Mouse (Mus musculus): ENCODE results near the gene Ikzf3. TPM values are rescaled to one million over a fixed set of nuclear protein-coding genes. Genes with fewer than 3 reads are reported as not detected.

Ikzf3 gene
- polyA plus RNA-seq, 1 experiment: not detected

DNA sequence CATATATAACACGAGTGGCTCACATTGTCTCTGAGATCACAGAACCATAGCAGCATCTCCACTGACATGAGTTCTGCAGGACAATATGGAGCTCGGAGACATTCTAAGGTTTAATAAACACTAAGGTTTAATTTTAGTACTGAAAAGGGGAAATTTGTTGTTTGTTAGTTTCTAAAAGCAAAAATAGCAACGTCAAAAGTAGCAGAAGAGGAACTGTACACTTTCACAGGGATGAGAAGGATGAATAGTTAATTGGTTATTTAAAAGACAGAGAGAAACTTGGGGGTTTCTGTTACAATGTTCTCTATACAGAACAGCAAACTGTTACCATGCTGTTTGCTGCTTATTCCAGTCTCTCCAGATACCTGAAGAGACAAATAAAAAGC, 1.5 kb upstream of the Ikzf3 start:
- peaks cover 35% of the 10 kb centered on the region for H3K27me3 ChIP-seq (ENCODE audit: control insufficient read depth, insufficient read depth, insufficient read length)
- TF ChIP-seq SRF (IDR thresholded peaks at IDR 0.05; ENCODE audit: control insufficient read depth, insufficient read length, low read depth) (no peak), REST (IDR thresholded peaks at IDR 0.05; ENCODE audit: insufficient read depth, insufficient read length) (no peak), CEBPB (IDR thresholded peaks at IDR 0.05; ENCODE audit: insufficient read depth, poor library complexity, severe bottlenecking) (no peak), E2F4 (IDR thresholded peaks at IDR 0.05; ENCODE audit: insufficient read depth) (no peak), MYOD1 (IDR thresholded peaks at IDR 0.05; ENCODE audit: control insufficient read depth in 1 of 3, insufficient read length in 2 of 3, low read depth in 2 of 3) (no peak), MYOG (IDR thresholded peaks at IDR 0.05; ENCODE audit: control insufficient read depth in 1 of 3, insufficient read depth in 1 of 3, insufficient read length in 2 of 3, low read depth in 2 of 3) (no peak), MAX (IDR thresholded peaks at IDR 0.05; ENCODE audit: low read depth) (no peak), POLR2A (IDR thresholded peaks at IDR 0.05; ENCODE audit: insufficient read length, low read depth) (no peak), USF1 (IDR thresholded peaks at IDR 0.05; ENCODE audit: low read depth) (no peak), POLR2AphosphoS2 (IDR thresholded peaks at IDR 0.05; ENCODE audit: insufficient read length, low read depth) (no peak), TCF12 (IDR thresholded peaks at IDR 0.05; ENCODE audit: insufficient read depth, poor library complexity, severe bottlenecking) (no peak), TCF3 (IDR thresholded peaks at IDR 0.05; ENCODE audit: insufficient read length, low read depth) (no peak)
- H3ac ChIP-seq (ENCODE audit: control insufficient read depth, insufficient read length): no peak overlapping the region

DNA sequence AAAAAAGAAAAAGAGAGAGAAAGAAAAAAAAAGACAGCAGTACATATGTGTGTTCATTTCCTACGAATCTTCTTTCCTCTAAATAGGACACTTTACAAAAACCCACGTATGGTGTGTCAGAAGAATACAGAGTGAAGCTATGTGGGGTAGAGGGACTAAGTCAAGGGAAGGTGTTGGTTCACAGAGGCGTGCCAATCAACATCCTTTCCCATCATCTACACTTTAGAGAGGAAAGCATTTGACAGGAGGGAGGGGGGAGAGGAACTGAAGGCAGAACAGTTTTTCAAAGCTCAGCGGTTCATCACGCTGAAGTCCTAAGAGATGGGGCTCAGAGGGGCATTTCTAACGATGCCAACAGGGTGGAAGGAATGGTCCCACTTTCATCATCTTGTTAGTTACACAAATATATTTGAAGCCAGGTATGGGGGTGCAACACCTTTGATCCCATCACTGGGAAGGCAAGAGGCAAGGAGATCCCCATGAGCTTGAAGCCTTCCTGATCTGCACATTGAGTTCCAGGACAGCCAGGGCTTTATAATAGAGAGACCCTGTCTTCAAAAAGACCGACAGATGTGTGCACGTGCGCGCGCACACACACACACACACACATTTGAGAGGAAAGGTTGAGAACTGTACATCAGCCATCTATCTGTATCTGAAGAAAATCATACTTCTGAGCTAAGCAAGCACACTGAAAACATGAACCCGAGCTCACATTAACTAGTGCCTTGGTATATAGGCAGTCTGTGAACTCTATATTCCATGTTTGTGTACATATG, 887 bp upstream of the Ikzf3 start:
- Histone ChIP-seq H3K4me2 (ENCODE audit: low read depth) (no peak overlapping the region), H3K36me3 (ENCODE audit: control insufficient read depth, insufficient read depth) (no peaks in the 10 kb centered on the region), H3K27me3 (ENCODE audit: control insufficient read depth, insufficient read depth, insufficient read length) (peaks cover 40% of the 10 kb centered on the region), H3K79me2 (ENCODE audit: control insufficient read depth, insufficient read depth) (no peaks in the 10 kb centered on the region), H3ac (ENCODE audit: control insufficient read depth, insufficient read length) (no peak overlapping the region), H3K4me3 (no peak overlapping the region)
- TF ChIP-seq CEBPB (IDR thresholded peaks at IDR 0.05; ENCODE audit: insufficient read depth, poor library complexity, severe bottlenecking) (no peak), E2F4 (IDR thresholded peaks at IDR 0.05; ENCODE audit: insufficient read depth) (no peak), TCF3 (IDR thresholded peaks at IDR 0.05; ENCODE audit: insufficient read length, low read depth) (no peak), POLR2AphosphoS2 (IDR thresholded peaks at IDR 0.05; ENCODE audit: insufficient read length, low read depth) (no peak), USF1 (IDR thresholded peaks at IDR 0.05; ENCODE audit: low read depth) (no peak)

More for the DNA sequence above, 1.5 kb upstream of the Ikzf3 start:
- Histone ChIP-seq H3K4me2 (ENCODE audit: low read depth) (no peak overlapping the region), H3K36me3 (ENCODE audit: control insufficient read depth, insufficient read depth) (no peaks in the 10 kb centered on the region), H3K79me2 (ENCODE audit: control insufficient read depth, insufficient read depth) (no peaks in the 10 kb centered on the region), H3K4me3 (no peak overlapping the region)

DNA sequence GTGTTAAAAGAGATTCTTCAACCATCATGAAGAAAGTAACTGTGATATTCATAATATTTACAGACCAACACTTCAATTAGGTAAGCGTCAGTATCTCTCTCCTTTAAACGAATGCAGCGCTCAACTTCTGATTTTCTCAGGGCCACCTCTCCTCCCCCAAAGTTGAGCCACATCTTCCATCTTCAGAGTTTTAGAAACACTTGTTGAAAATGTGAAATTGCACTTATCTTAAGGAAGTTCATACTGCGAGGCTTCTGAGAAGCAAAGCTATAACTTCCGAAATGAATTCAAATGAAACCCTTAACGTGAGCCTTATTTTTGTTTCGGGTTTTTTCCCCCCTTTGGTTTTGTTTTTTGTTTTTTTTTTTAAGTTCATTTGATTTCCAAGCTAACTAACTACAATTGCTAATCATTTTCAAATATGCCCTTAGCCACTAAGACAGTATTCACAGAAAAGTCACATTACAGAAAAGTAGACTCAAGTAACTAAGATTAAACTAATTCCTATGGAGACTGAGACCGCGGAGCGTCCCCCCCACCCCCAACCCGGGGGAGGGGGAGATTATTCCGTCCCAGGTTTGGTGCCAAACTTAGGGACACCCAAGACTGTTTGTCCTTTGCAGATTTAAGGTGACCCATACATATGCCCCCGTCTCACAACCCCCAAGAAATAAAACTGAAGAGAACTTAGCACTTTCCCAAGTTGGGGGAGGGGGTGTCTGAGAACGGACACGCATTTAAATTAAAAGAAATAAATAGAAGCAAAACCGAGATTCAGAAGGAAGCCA, 747 bp downstream of the Ikzf3 start:
- TF ChIP-seq CEBPB (IDR thresholded peaks at IDR 0.05; ENCODE audit: insufficient read depth, poor library complexity, severe bottlenecking) (no peak), SRF (IDR thresholded peaks at IDR 0.05; ENCODE audit: control insufficient read depth, insufficient read length, low read depth) (no peak), MYOD1 (IDR thresholded peaks at IDR 0.05; ENCODE audit: control insufficient read depth in 1 of 3, insufficient read length in 2 of 3, low read depth in 2 of 3) (no peak), REST (IDR thresholded peaks at IDR 0.05; ENCODE audit: insufficient read depth, insufficient read length) (no peak), MAX (IDR thresholded peaks at IDR 0.05; ENCODE audit: low read depth) (no peak), MYOG (IDR thresholded peaks at IDR 0.05; ENCODE audit: control insufficient read depth in 1 of 3, insufficient read depth in 1 of 3, insufficient read length in 2 of 3, low read depth in 2 of 3) (no peak), TCF3 (IDR thresholded peaks at IDR 0.05; ENCODE audit: insufficient read length, low read depth) (no peak), POLR2AphosphoS2 (IDR thresholded peaks at IDR 0.05; ENCODE audit: insufficient read length, low read depth) (no peak), POLR2A (IDR thresholded peaks at IDR 0.05; ENCODE audit: insufficient read length, low read depth) (no peak), TCF12 (IDR thresholded peaks at IDR 0.05; ENCODE audit: insufficient read depth, poor library complexity, severe bottlenecking) (no peak), E2F4 (IDR thresholded peaks at IDR 0.05; ENCODE audit: insufficient read depth) (no peak), USF1 (IDR thresholded peaks at IDR 0.05; ENCODE audit: low read depth) (no peak)
- no peak overlapping the region for H3K4me3 ChIP-seq

DNA sequence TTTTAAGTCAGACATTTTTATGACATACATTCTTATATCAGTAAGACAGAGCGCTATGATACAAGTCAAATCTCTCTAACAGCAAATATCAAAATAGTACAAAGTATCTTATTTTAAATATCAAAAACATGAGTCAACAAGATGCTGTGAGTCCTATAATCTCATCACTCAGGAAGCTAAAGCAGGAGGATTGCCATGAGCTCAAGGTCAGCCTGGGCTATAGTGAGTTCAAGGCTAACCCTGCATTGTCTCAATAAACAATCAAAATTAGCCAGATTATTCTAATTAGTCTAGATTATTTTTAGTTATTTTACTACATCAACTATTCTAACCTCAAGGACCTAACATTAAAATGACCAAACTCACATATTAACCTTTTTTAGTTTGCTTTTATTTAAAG, 2.4 kb downstream of the Ikzf3 start:
- no peaks in the 10 kb centered on the region for H3K36me3 ChIP-seq (ENCODE audit: control insufficient read depth, insufficient read depth)
- no peak overlapping the region for H3ac ChIP-seq (ENCODE audit: control insufficient read depth, insufficient read length)
- TF ChIP-seq USF1 (IDR thresholded peaks at IDR 0.05; ENCODE audit: low read depth): no peak
- no peak for TF ChIP-seq MAX (IDR thresholded peaks at IDR 0.05; ENCODE audit: low read depth)
- no peak for TF ChIP-seq SRF (IDR thresholded peaks at IDR 0.05; ENCODE audit: control insufficient read depth, insufficient read length, low read depth)
- no peak for TF ChIP-seq TCF12 (IDR thresholded peaks at IDR 0.05; ENCODE audit: insufficient read depth, poor library complexity, severe bottlenecking)
- TF ChIP-seq POLR2AphosphoS2 (IDR thresholded peaks at IDR 0.05; ENCODE audit: insufficient read length, low read depth): no peak
- no peak for TF ChIP-seq CEBPB (IDR thresholded peaks at IDR 0.05; ENCODE audit: insufficient read depth, poor library complexity, severe bottlenecking)
- TF ChIP-seq MYOG (IDR thresholded peaks at IDR 0.05; ENCODE audit: control insufficient read depth in 1 of 3, insufficient read depth in 1 of 3, insufficient read length in 2 of 3, low read depth in 2 of 3): no peak
- TF ChIP-seq TCF3 (IDR thresholded peaks at IDR 0.05; ENCODE audit: insufficient read length, low read depth): no peak
- no peak for TF ChIP-seq E2F4 (IDR thresholded peaks at IDR 0.05; ENCODE audit: insufficient read depth)
- TF ChIP-seq REST (IDR thresholded peaks at IDR 0.05; ENCODE audit: insufficient read depth, insufficient read length): no peak
- no peak for TF ChIP-seq POLR2A (IDR thresholded peaks at IDR 0.05; ENCODE audit: insufficient read length, low read depth)
- TF ChIP-seq MYOD1 (IDR thresholded peaks at IDR 0.05; ENCODE audit: control insufficient read depth in 1 of 3, insufficient read length in 2 of 3, low read depth in 2 of 3): no peak
- peaks cover 31% of the 10 kb centered on the region for H3K27me3 ChIP-seq (ENCODE audit: control insufficient read depth, insufficient read depth, insufficient read length)
- no peaks in the 10 kb centered on the region for H3K79me2 ChIP-seq (ENCODE audit: control insufficient read depth, insufficient read depth)
- H3K4me2 ChIP-seq (ENCODE audit: low read depth): no peak overlapping the region
- no peak overlapping the region for H3K4me3 ChIP-seq

More for the DNA sequence above, 747 bp downstream of the Ikzf3 start:
- Histone ChIP-seq H3K4me2 (ENCODE audit: low read depth) (no peak overlapping the region), H3K79me2 (ENCODE audit: control insufficient read depth, insufficient read depth) (no peaks in the 10 kb centered on the region), H3ac (ENCODE audit: control insufficient read depth, insufficient read length) (no peak overlapping the region), H3K27me3 (ENCODE audit: control insufficient read depth, insufficient read depth, insufficient read length) (peaks cover 40% of the 10 kb centered on the region), H3K36me3 (ENCODE audit: control insufficient read depth, insufficient read depth) (no peaks in the 10 kb centered on the region)
